Mouse (Mus musculus): ENCODE measurements around the gene Rep15. TPM values are rescaled to one million over a fixed set of nuclear protein-coding genes. Genes with fewer than 3 reads are reported as not detected.

Rep15 gene
- polyA plus RNA-seq, 1 experiment from 2014 or later = 1.3 TPM

- 4% methylated on average over 66 of the region's 66 CpGs for WGBS
- peak; percentile 89 for DNase-seq (ENCODE audit: extremely low spot score, low spot score)
These were observed 10.2 kb downstream of the Rep15 start, which contains the start of gene Mrps35 for GRCm38 (mm10) chr6:147042291-147043290. Gene Mrps35, plus strand, starts transcription at chr6:147042764.

GRCm38 (mm10) chr6:147043633-147044032 lies 11.2 kb downstream of the Rep15 start:
- Histone ChIP-seq H3K27me3 (ENCODE audit: poor library complexity, severe bottlenecking) (peaks cover 4% of the 10 kb centered on the region), H3K4me3 (peak overlapping the region; percentile 95), H3K27ac (peak overlapping the region; percentile 99; the same call in 1 of the 2 replicates), H3K36me3 (replicated peaks) (peaks cover 26% of the 10 kb centered on the region), H3K4me1 (peaks cover 20% of the 10 kb centered on the region), H3K9me3 (no peaks in the 10 kb centered on the region)
- DNase-seq (ENCODE audit: extremely low spot score, low spot score) = no peak
- WGBS = 57% methylated on average over 7 of the region's 7 CpGs

More at GRCm38 (mm10) chr6:147042291-147043290, 10.2 kb downstream of the Rep15 start, which contains the start of gene Mrps35:
- no peaks in the 10 kb centered on the region for H3K9me3 ChIP-seq
- peak within 1 kb of the TSS; percentile 95 for H3K4me3 ChIP-seq
- peak within 1 kb of the TSS; percentile 99 for H3K27ac ChIP-seq
- peaks cover 20% of the 10 kb centered on the region for H3K4me1 ChIP-seq
- H3K36me3 ChIP-seq (replicated peaks) = peaks cover 16% of the 10 kb centered on the region
- H3K27me3 ChIP-seq (ENCODE audit: poor library complexity, severe bottlenecking) = peaks cover 4% of the 10 kb centered on the region

DNA sequence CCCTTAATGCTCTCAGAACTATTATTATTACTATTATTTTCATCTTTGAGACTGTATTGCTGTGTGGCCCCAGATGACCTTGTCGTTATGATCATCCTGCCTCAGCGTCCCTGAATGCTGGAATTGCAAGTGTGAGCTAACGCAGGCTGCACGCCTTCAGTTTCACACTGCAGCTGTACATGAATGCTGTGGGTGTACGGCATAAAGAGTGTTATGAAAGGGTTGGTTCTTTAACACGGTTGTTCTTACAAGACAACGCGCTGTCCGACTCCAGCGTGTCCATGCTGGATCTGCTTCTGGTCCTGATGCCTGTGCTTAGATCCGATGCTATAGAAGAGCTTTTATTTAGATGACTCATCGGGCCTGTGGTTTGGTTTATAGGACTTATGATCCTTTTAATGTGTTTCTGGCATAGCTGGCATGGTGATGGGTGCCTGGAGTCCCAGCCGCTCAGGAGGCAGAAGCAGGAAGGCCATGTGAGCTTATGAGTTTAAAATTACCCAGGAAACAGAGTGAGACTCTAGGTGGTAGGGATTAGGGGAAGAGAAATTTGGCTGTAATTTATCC lies 16.9 kb downstream of the Rep15 start:
- DNase-seq (ENCODE audit: extremely low spot score, low spot score) = no peak
- no peak overlapping the region for H3K4me3 ChIP-seq
- peaks cover 3% of the 10 kb centered on the region for H3K4me1 ChIP-seq
- 96% methylated on average over 13 of the region's 13 CpGs for WGBS
- no peaks in the 10 kb centered on the region for H3K9me3 ChIP-seq
- H3K27ac ChIP-seq = no peak overlapping the region
- H3K27me3 ChIP-seq (ENCODE audit: poor library complexity, severe bottlenecking) = no peaks in the 10 kb centered on the region
- H3K36me3 ChIP-seq (replicated peaks) = peaks cover 83% of the 10 kb centered on the region

- no peaks in the 10 kb centered on the region for H3K4me1 ChIP-seq
- 96% methylated on average over 8 of the region's 8 CpGs for WGBS
- peaks cover 100% of the 10 kb centered on the region for H3K36me3 ChIP-seq (replicated peaks)
- no peak overlapping the region for H3K27ac ChIP-seq
- no peak overlapping the region for H3K4me3 ChIP-seq
- H3K27me3 ChIP-seq (ENCODE audit: poor library complexity, severe bottlenecking) = no peaks in the 10 kb centered on the region
- H3K9me3 ChIP-seq = no peaks in the 10 kb centered on the region
- DNase-seq (ENCODE audit: extremely low spot score, low spot score) = no peak
These were observed 19.3 kb downstream of the Rep15 start for GRCm38 (mm10) chr6:147051666-147052065.

DNA sequence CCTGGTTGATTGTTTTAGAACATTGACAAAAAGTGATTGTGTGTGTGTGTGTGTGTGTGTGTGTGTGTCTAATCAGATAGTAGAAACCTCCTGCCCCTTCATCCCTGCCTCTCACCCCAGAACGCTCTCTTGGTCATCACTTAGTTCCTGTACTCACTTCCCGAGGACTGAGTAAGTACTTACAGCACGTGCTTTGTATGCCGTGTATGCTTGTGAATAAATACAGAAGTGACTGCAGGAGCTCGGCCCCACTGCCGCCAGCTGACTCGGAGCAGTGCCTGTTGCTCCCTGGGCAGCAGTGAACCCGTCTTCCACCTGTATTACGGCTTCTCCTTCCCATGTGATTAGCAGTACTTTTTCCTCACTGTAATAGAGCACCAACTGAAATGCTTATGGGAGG lies 20.1 kb downstream of the Rep15 start:
- Histone ChIP-seq H3K27me3 (ENCODE audit: poor library complexity, severe bottlenecking) (no peaks in the 10 kb centered on the region), H3K4me3 (no peak overlapping the region), H3K36me3 (replicated peaks) (peaks cover 100% of the 10 kb centered on the region), H3K4me1 (no peaks in the 10 kb centered on the region), H3K27ac (no peak overlapping the region), H3K9me3 (no peaks in the 10 kb centered on the region)
- 93% methylated on average over 9 of the region's 9 CpGs for WGBS
- DNase-seq (ENCODE audit: extremely low spot score, low spot score) = no peak

- Histone ChIP-seq H3K4me3 (no peak overlapping the region), H3K4me1 (no peaks in the 10 kb centered on the region), H3K27ac (no peak overlapping the region), H3K9me3 (no peaks in the 10 kb centered on the region), H3K36me3 (replicated peaks) (peaks cover 95% of the 10 kb centered on the region), H3K27me3 (ENCODE audit: poor library complexity, severe bottlenecking) (no peaks in the 10 kb centered on the region)
- 93% methylated on average over 19 of the region's 19 CpGs for WGBS
- no peak for DNase-seq (ENCODE audit: extremely low spot score, low spot score)
These were observed 21.6 kb downstream of the Rep15 start for GRCm38 (mm10) chr6:147053785-147054646.

GRCm38 (mm10) chr6:147055374-147055977 lies 23.1 kb downstream of the Rep15 start:
- 93% methylated on average over 10 of the region's 10 CpGs for WGBS
- no peak for DNase-seq (ENCODE audit: extremely low spot score, low spot score)
- peaks cover 94% of the 10 kb centered on the region for H3K36me3 ChIP-seq (replicated peaks)
- no peaks in the 10 kb centered on the region for H3K9me3 ChIP-seq
- H3K4me1 ChIP-seq = no peaks in the 10 kb centered on the region
- H3K27me3 ChIP-seq (ENCODE audit: poor library complexity, severe bottlenecking) = no peaks in the 10 kb centered on the region
- H3K27ac ChIP-seq = no peak overlapping the region
- no peak overlapping the region for H3K4me3 ChIP-seq

DNA sequence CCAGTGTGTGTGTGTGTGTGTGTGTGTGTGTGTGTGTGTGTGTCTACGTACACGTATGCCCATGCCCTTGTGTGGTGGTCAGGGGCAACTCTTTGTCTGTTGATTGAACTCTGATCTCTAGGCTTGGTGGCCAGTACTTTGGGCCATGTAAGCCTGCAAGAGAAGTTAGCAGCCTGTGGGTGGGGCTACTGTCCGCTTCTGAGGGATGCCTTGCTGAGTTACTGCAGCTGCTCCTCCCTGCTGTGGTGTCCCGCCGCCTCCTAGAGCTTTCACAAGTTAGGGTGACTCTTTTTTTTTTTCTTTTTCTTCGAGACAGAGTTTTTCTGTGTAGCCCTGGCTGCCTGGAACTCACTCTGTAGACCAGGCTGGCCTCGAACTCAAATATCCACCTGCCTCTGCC lies 26.9 kb downstream of the Rep15 start:
- Histone ChIP-seq H3K9me3 (no peaks in the 10 kb centered on the region), H3K4me1 (no peaks in the 10 kb centered on the region), H3K4me3 (no peak overlapping the region), H3K36me3 (replicated peaks) (peaks cover 93% of the 10 kb centered on the region), H3K27me3 (ENCODE audit: poor library complexity, severe bottlenecking) (no peaks in the 10 kb centered on the region), H3K27ac (no peak overlapping the region)
- DNase-seq (ENCODE audit: extremely low spot score, low spot score) = no peak
- 74% methylated on average over 7 of the region's 7 CpGs for WGBS

GRCm38 (mm10) chr6:147061630-147062029 lies 29.2 kb downstream of the Rep15 start:
- H3K27ac ChIP-seq = no peak overlapping the region
- no peaks in the 10 kb centered on the region for H3K9me3 ChIP-seq
- peaks cover 86% of the 10 kb centered on the region for H3K36me3 ChIP-seq (replicated peaks)
- no peak overlapping the region for H3K4me3 ChIP-seq
- no peaks in the 10 kb centered on the region for H3K27me3 ChIP-seq (ENCODE audit: poor library complexity, severe bottlenecking)
- H3K4me1 ChIP-seq = no peaks in the 10 kb centered on the region
- no peak for DNase-seq (ENCODE audit: extremely low spot score, low spot score)
- WGBS = 95% methylated on average over 9 of the region's 9 CpGs

GRCm38 (mm10) chr6:147062034-147062433 lies 29.6 kb downstream of the Rep15 start:
- H3K36me3 ChIP-seq (replicated peaks) = peaks cover 86% of the 10 kb centered on the region
- H3K27ac ChIP-seq = no peak overlapping the region
- whole genome bisulfite sequencing = 92% methylated on average over 7 of the region's 7 CpGs
- H3K27me3 ChIP-seq (ENCODE audit: poor library complexity, severe bottlenecking) = no peaks in the 10 kb centered on the region
- no peaks in the 10 kb centered on the region for H3K9me3 ChIP-seq
- DNase-seq (ENCODE audit: extremely low spot score, low spot score) = no peak
- no peak overlapping the region for H3K4me3 ChIP-seq
- H3K4me1 ChIP-seq = no peaks in the 10 kb centered on the region

- H3K9me3 ChIP-seq = no peaks in the 10 kb centered on the region
- DNase-seq (ENCODE audit: extremely low spot score, low spot score) = no peak
- 92% methylated on average over 7 of the region's 7 CpGs for WGBS
- H3K4me1 ChIP-seq = no peaks in the 10 kb centered on the region
- no peak overlapping the region for H3K27ac ChIP-seq
- no peaks in the 10 kb centered on the region for H3K27me3 ChIP-seq (ENCODE audit: poor library complexity, severe bottlenecking)
- H3K36me3 ChIP-seq (replicated peaks) = peaks cover 85% of the 10 kb centered on the region
- no peak overlapping the region for H3K4me3 ChIP-seq
These were observed 30.3 kb downstream of the Rep15 start for GRCm38 (mm10) chr6:147062694-147063093.

All from forebrain, embryonic 10.5 days (tissue).